Mouse (Mus musculus): ENCODE data around the gene Glce. TPM values are rescaled to one million over a fixed set of nuclear protein-coding genes. Genes with fewer than 3 reads are reported as not detected.

Gene Glce
- 2.7 and 3.5 TPM in 2 replicates for polyA plus RNA-seq (2012; rRNA removed)

GRCm38 (mm10) chr9:62122508-62123215 lies at the start of gene Glce:
TSS of gene Glce (minus strand) at chr9:62122655.
- DNase-seq = peak; percentile 97
- peaks cover 2% of the 10 kb centered on the region; the same call in 1 of the 2 replicates for H3K4me1 ChIP-seq (replicated peaks; ENCODE audit: control insufficient read depth, insufficient read depth, low read length)
- TF ChIP-seq CTCF (IDR thresholded peaks at IDR 0.05; ENCODE audit: borderline replicate concordance, control insufficient read depth, extremely low read depth, insufficient read depth, low read length, poor library complexity) = 0 out of 2 replicates have a peak, but pooled peaks have one; percentile 32
- TF ChIP-seq POLR2A (IDR thresholded peaks at IDR 0.05; ENCODE audit: control insufficient read depth, extremely low read depth, insufficient read depth, low read length, poor library complexity) = peak; percentile 98
- H3K27ac ChIP-seq (ENCODE audit: control insufficient read depth, insufficient read depth, low read length) = peak within 1 kb of the TSS; percentile 16
- whole genome bisulfite sequencing = under 1% methylated on average over 51 of the region's 51 CpGs
- no peaks in the 10 kb centered on the region for H3K36me3 ChIP-seq (ENCODE audit: control insufficient read depth, insufficient read depth, low read length)
- H3K27me3 ChIP-seq (ENCODE audit: control insufficient read depth, insufficient read depth, low read length) = no peaks in the 10 kb centered on the region
- H3K4me3 ChIP-seq (ENCODE audit: control insufficient read depth, insufficient read depth, low read length) = peak within 1 kb of the TSS; percentile 78

GRCm38 (mm10) chr9:62172239-62172638 lies 49.8 kb upstream of the Glce start:
- WGBS = 71% methylated on average over 3 of the region's 3 CpGs
- no peak for DNase-seq

GRCm38 (mm10) chr9:62170921-62171320 lies 48.5 kb upstream of the Glce start:
- Histone ChIP-seq H3K4me3 (ENCODE audit: control insufficient read depth, insufficient read depth, low read length) (no peak overlapping the region), H3K27me3 (ENCODE audit: control insufficient read depth, insufficient read depth, low read length) (no peaks in the 10 kb centered on the region), H3K4me1 (replicated peaks; ENCODE audit: control insufficient read depth, insufficient read depth, low read length) (no peaks in the 10 kb centered on the region), H3K36me3 (ENCODE audit: control insufficient read depth, insufficient read depth, low read length) (no peaks in the 10 kb centered on the region), H3K27ac (ENCODE audit: control insufficient read depth, insufficient read depth, low read length) (no peak overlapping the region)
- no peak for TF ChIP-seq POLR2A (IDR thresholded peaks at IDR 0.05; ENCODE audit: control insufficient read depth, extremely low read depth, insufficient read depth, low read length, poor library complexity)
- no peak for TF ChIP-seq CTCF (IDR thresholded peaks at IDR 0.05; ENCODE audit: borderline replicate concordance, control insufficient read depth, extremely low read depth, insufficient read depth, low read length, poor library complexity)
- no peak for DNase-seq
- 100% methylated on average over 2 of the region's 2 CpGs for WGBS

More at GRCm38 (mm10) chr9:62172239-62172638, 49.8 kb upstream of the Glce start:
- Histone ChIP-seq H3K4me3 (ENCODE audit: control insufficient read depth, insufficient read depth, low read length) (no peak overlapping the region), H3K36me3 (ENCODE audit: control insufficient read depth, insufficient read depth, low read length) (no peaks in the 10 kb centered on the region), H3K27me3 (ENCODE audit: control insufficient read depth, insufficient read depth, low read length) (no peaks in the 10 kb centered on the region), H3K4me1 (replicated peaks; ENCODE audit: control insufficient read depth, insufficient read depth, low read length) (no peaks in the 10 kb centered on the region), H3K27ac (ENCODE audit: control insufficient read depth, insufficient read depth, low read length) (no peak overlapping the region)
- TF ChIP-seq POLR2A (IDR thresholded peaks at IDR 0.05; ENCODE audit: control insufficient read depth, extremely low read depth, insufficient read depth, low read length, poor library complexity) = no peak
- no peak for TF ChIP-seq CTCF (IDR thresholded peaks at IDR 0.05; ENCODE audit: borderline replicate concordance, control insufficient read depth, extremely low read depth, insufficient read depth, low read length, poor library complexity)

GRCm38 (mm10) chr9:62166621-62167020 lies 44.2 kb upstream of the Glce start:
- Histone ChIP-seq H3K27me3 (ENCODE audit: control insufficient read depth, insufficient read depth, low read length) (no peaks in the 10 kb centered on the region), H3K4me3 (ENCODE audit: control insufficient read depth, insufficient read depth, low read length) (no peak overlapping the region), H3K4me1 (replicated peaks; ENCODE audit: control insufficient read depth, insufficient read depth, low read length) (no peaks in the 10 kb centered on the region), H3K36me3 (ENCODE audit: control insufficient read depth, insufficient read depth, low read length) (no peaks in the 10 kb centered on the region), H3K27ac (ENCODE audit: control insufficient read depth, insufficient read depth, low read length) (no peak overlapping the region)
- WGBS = 73% methylated on average over 5 of the region's 5 CpGs
- TF ChIP-seq CTCF (IDR thresholded peaks at IDR 0.05; ENCODE audit: borderline replicate concordance, control insufficient read depth, extremely low read depth, insufficient read depth, low read length, poor library complexity) = no peak
- TF ChIP-seq POLR2A (IDR thresholded peaks at IDR 0.05; ENCODE audit: control insufficient read depth, extremely low read depth, insufficient read depth, low read length, poor library complexity) = no peak
- DNase-seq = no peak

GRCm38 (mm10) chr9:62166186-62166585 lies 43.7 kb upstream of the Glce start:
- Histone ChIP-seq H3K27me3 (ENCODE audit: control insufficient read depth, insufficient read depth, low read length) (no peaks in the 10 kb centered on the region), H3K36me3 (ENCODE audit: control insufficient read depth, insufficient read depth, low read length) (no peaks in the 10 kb centered on the region), H3K4me1 (replicated peaks; ENCODE audit: control insufficient read depth, insufficient read depth, low read length) (no peaks in the 10 kb centered on the region), H3K4me3 (ENCODE audit: control insufficient read depth, insufficient read depth, low read length) (no peak overlapping the region), H3K27ac (ENCODE audit: control insufficient read depth, insufficient read depth, low read length) (no peak overlapping the region)
- DNase-seq = no peak
- over 99% methylated on average over 4 of the region's 4 CpGs for WGBS
- TF ChIP-seq POLR2A (IDR thresholded peaks at IDR 0.05; ENCODE audit: control insufficient read depth, extremely low read depth, insufficient read depth, low read length, poor library complexity) (no peak), CTCF (IDR thresholded peaks at IDR 0.05; ENCODE audit: borderline replicate concordance, control insufficient read depth, extremely low read depth, insufficient read depth, low read length, poor library complexity) (no peak)

- no peak for DNase-seq
- TF ChIP-seq CTCF (IDR thresholded peaks at IDR 0.05; ENCODE audit: borderline replicate concordance, control insufficient read depth, extremely low read depth, insufficient read depth, low read length, poor library complexity) = no peak
- TF ChIP-seq POLR2A (IDR thresholded peaks at IDR 0.05; ENCODE audit: control insufficient read depth, extremely low read depth, insufficient read depth, low read length, poor library complexity) = no peak
- Histone ChIP-seq H3K4me1 (replicated peaks; ENCODE audit: control insufficient read depth, insufficient read depth, low read length) (no peaks in the 10 kb centered on the region), H3K27me3 (ENCODE audit: control insufficient read depth, insufficient read depth, low read length) (no peaks in the 10 kb centered on the region), H3K27ac (ENCODE audit: control insufficient read depth, insufficient read depth, low read length) (no peak overlapping the region), H3K36me3 (ENCODE audit: control insufficient read depth, insufficient read depth, low read length) (no peaks in the 10 kb centered on the region), H3K4me3 (ENCODE audit: control insufficient read depth, insufficient read depth, low read length) (no peak overlapping the region)
- WGBS = 89% methylated on average over 4 of the region's 4 CpGs
Observed at GRCm38 (mm10) chr9:62162889-62163291, 40.4 kb upstream of the Glce start.

Data from thymus, adult 2 months (tissue).